Mouse (Mus musculus): ENCODE data around the gene Baz2a. TPM values are rescaled to one million over a fixed set of nuclear protein-coding genes. Genes with fewer than 3 reads are reported as not detected.

Baz2a gene
- polyA plus RNA-seq, 1 experiment from 2014 or later = 10.0 TPM

DNA sequence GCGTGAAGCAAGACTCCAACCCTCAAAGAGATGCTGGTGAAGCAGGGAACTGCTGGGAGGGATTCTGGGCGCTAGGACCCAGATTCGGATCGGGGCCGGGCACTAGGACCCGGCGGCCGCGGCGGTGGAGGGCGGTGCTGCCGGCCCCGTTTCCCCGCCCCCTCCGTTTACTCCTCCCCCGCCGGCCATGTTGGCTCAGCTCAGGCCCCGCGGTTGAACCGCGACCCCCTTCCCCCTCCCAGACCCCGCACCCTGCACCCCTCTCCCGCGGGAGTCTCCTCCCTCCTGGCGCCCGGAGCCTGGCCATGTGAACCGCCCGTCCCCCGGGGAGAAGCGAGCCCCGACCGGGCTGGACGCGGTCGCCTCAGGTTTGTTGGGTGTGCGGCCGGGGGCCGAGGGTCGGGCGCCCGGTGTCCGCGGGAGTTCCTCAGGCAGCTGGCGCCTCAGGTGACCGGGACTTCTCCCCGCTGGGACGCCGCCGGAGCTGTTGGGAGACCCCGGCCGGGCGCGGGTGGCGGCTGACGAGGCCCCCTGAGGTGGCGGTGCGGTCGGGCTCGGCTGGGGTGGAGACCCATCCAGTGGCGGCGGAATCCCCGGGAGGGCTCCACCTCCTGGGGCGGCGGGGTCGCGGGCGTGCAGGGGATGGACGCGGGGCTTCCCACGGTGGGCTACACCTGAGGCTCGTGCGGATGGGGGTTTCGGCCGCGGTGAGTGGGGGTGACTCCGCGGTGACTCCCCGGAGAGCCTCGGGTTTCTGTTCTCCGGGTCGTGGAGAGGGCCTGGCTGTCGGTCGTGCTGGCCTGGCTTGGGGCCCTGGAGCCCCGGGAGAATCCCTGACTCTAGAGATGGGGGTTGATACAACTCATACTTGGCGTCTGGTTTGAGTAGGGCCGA, 5.6 kb downstream of the Baz2a start:
- peak overlapping the region; percentile 47 for H3K4me2 ChIP-seq (ENCODE audit: low read length)
- ATAC-seq = peak; percentile 86
- peak overlapping the region; percentile 78 for H3K27ac ChIP-seq (ENCODE audit: low read length)
- peak overlapping the region; percentile 98 for H3K4me3 ChIP-seq (replicated peaks; ENCODE audit: low read length)
- peaks cover 34% of the 10 kb centered on the region for H3K4me1 ChIP-seq (replicated peaks; ENCODE audit: control insufficient read depth, insufficient read depth, low read length)
- no peaks in the 10 kb centered on the region for H3K27me3 ChIP-seq (replicated peaks; ENCODE audit: control insufficient read depth, insufficient read depth, low read length)
- WGBS = under 1% methylated on average over 74 of the region's 86 CpGs
- no peaks in the 10 kb centered on the region for H3K9me3 ChIP-seq (ENCODE audit: control insufficient read depth, low read length)
- H3K36me3 ChIP-seq (ENCODE audit: control insufficient read depth, insufficient read depth) = no peaks in the 10 kb centered on the region
- peak overlapping the region; percentile 86 for H3K9ac ChIP-seq (replicated peaks; ENCODE audit: low read depth, low read length)

- peak overlapping the region; percentile 86 for H3K9ac ChIP-seq (replicated peaks; ENCODE audit: low read depth, low read length)
- peaks cover 30% of the 10 kb centered on the region for H3K4me1 ChIP-seq (replicated peaks; ENCODE audit: control insufficient read depth, insufficient read depth, low read length)
- H3K36me3 ChIP-seq (ENCODE audit: control insufficient read depth, insufficient read depth) = no peaks in the 10 kb centered on the region
- under 1% methylated on average over 13 of the region's 13 CpGs for WGBS
- H3K4me3 ChIP-seq (replicated peaks; ENCODE audit: low read length) = peak overlapping the region; percentile 98
- ATAC-seq = peak; percentile 4; the same call in 1 of the 2 replicates
- H3K4me2 ChIP-seq (ENCODE audit: low read length) = peak overlapping the region; percentile 47
- peak overlapping the region; percentile 78 for H3K27ac ChIP-seq (ENCODE audit: low read length)
- H3K27me3 ChIP-seq (replicated peaks; ENCODE audit: control insufficient read depth, insufficient read depth, low read length) = no peaks in the 10 kb centered on the region
- H3K9me3 ChIP-seq (ENCODE audit: control insufficient read depth, low read length) = no peaks in the 10 kb centered on the region
These were observed 6.2 kb downstream of the Baz2a start for GRCm38 (mm10) chr10:128097587-128097971.

- 95% methylated on average over 4 of the region's 4 CpGs for WGBS
- Histone ChIP-seq H3K4me2 (ENCODE audit: low read length) (no peak overlapping the region), H3K27me3 (replicated peaks; ENCODE audit: control insufficient read depth, insufficient read depth, low read length) (no peaks in the 10 kb centered on the region), H3K27ac (ENCODE audit: low read length) (no peak overlapping the region), H3K4me1 (replicated peaks; ENCODE audit: control insufficient read depth, insufficient read depth, low read length) (no peaks in the 10 kb centered on the region), H3K36me3 (ENCODE audit: control insufficient read depth, insufficient read depth) (peaks cover 23% of the 10 kb centered on the region), H3K4me3 (replicated peaks; ENCODE audit: low read length) (no peak overlapping the region), H3K9ac (replicated peaks; ENCODE audit: low read depth, low read length) (no peak overlapping the region), H3K9me3 (ENCODE audit: control insufficient read depth, low read length) (no peaks in the 10 kb centered on the region)
- ATAC-seq = no peak
These were observed 18.9 kb downstream of the Baz2a start for GRCm38 (mm10) chr10:128110103-128110761.

DNA sequence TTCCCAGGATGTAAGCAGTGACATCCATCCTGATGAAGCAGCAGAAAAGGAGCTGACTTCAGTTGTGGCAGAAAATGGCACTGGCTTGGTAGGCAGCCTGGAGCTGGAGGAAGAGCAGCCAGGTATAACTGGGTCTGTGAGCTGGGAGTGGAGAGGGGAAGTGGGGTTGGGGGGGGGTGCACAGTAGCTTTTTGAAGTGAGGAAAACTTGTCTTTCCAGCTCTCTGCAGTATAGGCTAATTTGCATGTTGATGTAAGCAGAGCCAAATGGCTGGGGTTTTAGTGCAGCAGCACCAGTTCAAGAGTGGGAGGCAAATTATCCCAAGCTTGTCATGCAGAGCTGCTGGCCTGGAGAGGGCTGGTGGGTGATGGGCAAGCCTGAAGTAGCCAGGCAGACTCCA, 19.9 kb downstream of the Baz2a start:
- H3K27ac ChIP-seq (ENCODE audit: low read length) = no peak overlapping the region
- no peak overlapping the region for H3K4me2 ChIP-seq (ENCODE audit: low read length)
- no peaks in the 10 kb centered on the region for H3K27me3 ChIP-seq (replicated peaks; ENCODE audit: control insufficient read depth, insufficient read depth, low read length)
- H3K36me3 ChIP-seq (ENCODE audit: control insufficient read depth, insufficient read depth) = peaks cover 29% of the 10 kb centered on the region
- no peak overlapping the region for H3K9ac ChIP-seq (replicated peaks; ENCODE audit: low read depth, low read length)
- no peak overlapping the region for H3K4me3 ChIP-seq (replicated peaks; ENCODE audit: low read length)
- no peaks in the 10 kb centered on the region for H3K9me3 ChIP-seq (ENCODE audit: control insufficient read depth, low read length)
- no peaks in the 10 kb centered on the region for H3K4me1 ChIP-seq (replicated peaks; ENCODE audit: control insufficient read depth, insufficient read depth, low read length)
- ATAC-seq = no peak

- Histone ChIP-seq H3K27ac (ENCODE audit: low read length) (no peak overlapping the region), H3K4me1 (replicated peaks; ENCODE audit: control insufficient read depth, insufficient read depth, low read length) (no peaks in the 10 kb centered on the region), H3K9ac (replicated peaks; ENCODE audit: low read depth, low read length) (no peak overlapping the region), H3K4me2 (ENCODE audit: low read length) (no peak overlapping the region), H3K36me3 (ENCODE audit: control insufficient read depth, insufficient read depth) (peaks cover 69% of the 10 kb centered on the region), H3K9me3 (ENCODE audit: control insufficient read depth, low read length) (no peaks in the 10 kb centered on the region), H3K4me3 (replicated peaks; ENCODE audit: low read length) (no peak overlapping the region), H3K27me3 (replicated peaks; ENCODE audit: control insufficient read depth, insufficient read depth, low read length) (no peaks in the 10 kb centered on the region)
- WGBS = 92% methylated on average over 7 of the region's 7 CpGs
- ATAC-seq = no peak
These were observed 32.5 kb downstream of the Baz2a start for GRCm38 (mm10) chr10:128123833-128124232.

DNA sequence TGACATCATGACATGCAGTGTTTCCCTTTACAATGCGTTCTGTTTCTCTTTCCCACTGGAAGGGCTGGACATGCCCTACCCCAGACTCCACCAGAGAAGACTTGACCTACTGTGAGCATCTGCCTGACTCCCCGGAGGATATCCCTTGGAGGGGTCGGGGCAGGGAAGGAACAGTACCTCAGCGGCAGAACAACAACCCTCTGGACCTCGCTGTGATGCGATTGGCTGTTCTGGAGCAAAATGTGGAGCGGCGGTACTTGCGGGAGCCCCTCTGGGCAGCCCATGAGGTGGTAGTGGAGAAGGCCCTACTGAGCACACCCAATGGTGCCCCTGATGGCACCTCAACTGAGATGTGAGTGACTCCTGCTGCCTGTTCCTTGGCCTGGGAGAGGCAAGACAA, 33.5 kb downstream of the Baz2a start:
- Histone ChIP-seq H3K27ac (ENCODE audit: low read length) (no peak overlapping the region), H3K4me3 (replicated peaks; ENCODE audit: low read length) (no peak overlapping the region), H3K27me3 (replicated peaks; ENCODE audit: control insufficient read depth, insufficient read depth, low read length) (no peaks in the 10 kb centered on the region), H3K9me3 (ENCODE audit: control insufficient read depth, low read length) (no peaks in the 10 kb centered on the region), H3K36me3 (ENCODE audit: control insufficient read depth, insufficient read depth) (peaks cover 63% of the 10 kb centered on the region), H3K9ac (replicated peaks; ENCODE audit: low read depth, low read length) (no peak overlapping the region), H3K4me1 (replicated peaks; ENCODE audit: control insufficient read depth, insufficient read depth, low read length) (no peaks in the 10 kb centered on the region), H3K4me2 (ENCODE audit: low read length) (no peak overlapping the region)
- no peak for ATAC-seq
- 92% methylated on average over 9 of the region's 9 CpGs for WGBS

DNA sequence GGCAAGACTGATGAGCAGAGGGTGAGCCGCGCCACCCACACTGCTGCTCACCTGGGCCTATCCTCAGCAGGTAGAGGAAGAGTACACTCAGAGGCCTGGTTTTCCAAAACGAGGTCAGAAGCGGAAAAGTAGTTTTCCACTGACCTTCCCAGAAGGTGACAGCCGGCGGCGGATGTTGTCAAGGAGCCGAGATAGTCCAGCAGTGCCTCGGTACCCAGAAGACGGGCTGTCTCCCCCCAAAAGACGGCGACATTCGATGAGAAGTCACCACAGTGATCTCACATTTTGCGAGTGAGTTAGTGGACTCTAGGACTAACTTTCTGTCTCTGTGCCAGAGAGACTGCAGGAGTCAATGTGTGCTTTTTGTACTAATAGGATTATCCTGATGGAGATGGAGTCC, 34.6 kb downstream of the Baz2a start:
- Histone ChIP-seq H3K27me3 (replicated peaks; ENCODE audit: control insufficient read depth, insufficient read depth, low read length) (no peaks in the 10 kb centered on the region), H3K36me3 (ENCODE audit: control insufficient read depth, insufficient read depth) (peaks cover 61% of the 10 kb centered on the region), H3K27ac (ENCODE audit: low read length) (no peak overlapping the region), H3K4me2 (ENCODE audit: low read length) (no peak overlapping the region), H3K4me1 (replicated peaks; ENCODE audit: control insufficient read depth, insufficient read depth, low read length) (no peaks in the 10 kb centered on the region), H3K4me3 (replicated peaks; ENCODE audit: low read length) (no peak overlapping the region), H3K9me3 (ENCODE audit: control insufficient read depth, low read length) (no peaks in the 10 kb centered on the region), H3K9ac (replicated peaks; ENCODE audit: low read depth, low read length) (no peak overlapping the region)
- no peak for ATAC-seq
- WGBS = 92% methylated on average over 14 of the region's 14 CpGs

- no peak overlapping the region for H3K4me3 ChIP-seq (replicated peaks; ENCODE audit: low read length)
- no peak for ATAC-seq
- H3K36me3 ChIP-seq (ENCODE audit: control insufficient read depth, insufficient read depth) = peaks cover 48% of the 10 kb centered on the region
- 75% methylated on average over 5 of the region's 5 CpGs for WGBS
- no peaks in the 10 kb centered on the region for H3K9me3 ChIP-seq (ENCODE audit: control insufficient read depth, low read length)
- H3K9ac ChIP-seq (replicated peaks; ENCODE audit: low read depth, low read length) = no peak overlapping the region
- no peak overlapping the region for H3K27ac ChIP-seq (ENCODE audit: low read length)
- no peaks in the 10 kb centered on the region for H3K27me3 ChIP-seq (replicated peaks; ENCODE audit: control insufficient read depth, insufficient read depth, low read length)
- H3K4me2 ChIP-seq (ENCODE audit: low read length) = no peak overlapping the region
- no peaks in the 10 kb centered on the region for H3K4me1 ChIP-seq (replicated peaks; ENCODE audit: control insufficient read depth, insufficient read depth, low read length)
These were observed 36.1 kb downstream of the Baz2a start for GRCm38 (mm10) chr10:128127497-128127896.

DNA sequence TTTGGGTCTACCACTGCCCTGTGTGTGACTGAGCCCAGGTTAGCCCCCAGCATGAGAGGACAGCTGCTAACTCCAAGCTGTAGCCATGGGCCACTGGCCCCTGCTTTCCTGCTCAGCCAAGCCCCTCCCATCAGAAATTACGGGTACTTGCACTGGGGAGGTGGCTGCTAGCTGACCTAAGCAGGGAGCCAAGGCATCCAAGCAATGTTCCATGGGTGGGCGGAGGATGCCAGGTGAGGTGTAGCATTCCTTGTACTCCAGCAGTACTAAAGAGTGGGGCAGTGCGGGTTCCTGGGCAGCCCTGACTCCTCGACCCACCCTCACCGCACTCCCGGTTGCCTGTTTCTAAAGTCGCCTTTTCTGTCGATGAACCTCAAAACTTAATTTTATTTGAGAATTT, 36.8 kb downstream of the Baz2a start:
- H3K4me3 ChIP-seq (replicated peaks; ENCODE audit: low read length) = no peak overlapping the region
- ATAC-seq = no peak
- 85% methylated on average over 8 of the region's 8 CpGs for WGBS

More for the DNA sequence above, 36.8 kb downstream of the Baz2a start:
- no peak overlapping the region for H3K4me2 ChIP-seq (ENCODE audit: low read length)
- H3K4me1 ChIP-seq (replicated peaks; ENCODE audit: control insufficient read depth, insufficient read depth, low read length) = no peaks in the 10 kb centered on the region
- H3K9me3 ChIP-seq (ENCODE audit: control insufficient read depth, low read length) = no peaks in the 10 kb centered on the region
- peaks cover 42% of the 10 kb centered on the region for H3K36me3 ChIP-seq (ENCODE audit: control insufficient read depth, insufficient read depth)
- no peaks in the 10 kb centered on the region for H3K27me3 ChIP-seq (replicated peaks; ENCODE audit: control insufficient read depth, insufficient read depth, low read length)
- no peak overlapping the region for H3K27ac ChIP-seq (ENCODE audit: low read length)
- H3K9ac ChIP-seq (replicated peaks; ENCODE audit: low read depth, low read length) = no peak overlapping the region

Data from forebrain, embryonic 16.5 days (tissue).